Mouse (Mus musculus): ENCODE results near the gene Xpr1. TPM values are rescaled to one million over a fixed set of nuclear protein-coding genes. Genes with fewer than 3 reads are reported as not detected.

The Xpr1 gene
- polyA plus RNA-seq, 1 experiment from 2014 or later: 16.4 TPM

DNA sequence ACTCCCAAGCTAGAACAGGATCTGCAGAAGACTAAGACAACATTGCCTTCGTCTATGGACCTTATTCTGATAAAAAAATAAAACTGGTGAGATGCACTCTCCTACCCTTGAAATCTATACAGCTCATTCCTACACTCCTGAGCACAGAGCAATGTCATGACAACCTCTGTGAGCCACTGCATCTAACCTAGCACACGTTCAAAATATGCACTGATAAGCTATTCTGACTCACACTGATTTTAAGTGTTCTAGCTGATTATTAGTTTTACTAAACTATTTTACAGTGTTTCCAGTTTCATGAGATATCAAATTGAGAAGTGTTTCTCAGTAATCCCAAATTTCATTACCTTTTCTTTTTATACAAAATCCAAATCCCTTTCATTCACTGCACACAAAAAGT, 23.2 kb downstream of the Xpr1 start:
- no peak overlapping the region for H3K4me2 ChIP-seq (ENCODE audit: low read depth, low read length, severe bottlenecking)
- 82% methylated on average over 2 of the region's 2 CpGs for whole genome bisulfite sequencing
- H3K27ac ChIP-seq (ENCODE audit: low read depth, low read length): no peak overlapping the region
- H3K9me3 ChIP-seq (ENCODE audit: control insufficient read depth, low read length): no peaks in the 10 kb centered on the region
- ATAC-seq (replicated peaks; ENCODE audit: low FRiP score) (no peak), DNase-seq (ENCODE audit: low spot score) (no peak)
- H3K36me3 ChIP-seq (ENCODE audit: control insufficient read depth, insufficient read depth, low read length): no peaks in the 10 kb centered on the region
- H3K27me3 ChIP-seq (ENCODE audit: control insufficient read depth, insufficient read depth, low read length): no peaks in the 10 kb centered on the region
- H3K9ac ChIP-seq (ENCODE audit: low read length): no peak overlapping the region
- no peak overlapping the region for H3K4me3 ChIP-seq (ENCODE audit: low read depth, low read length)
- peaks cover 8% of the 10 kb centered on the region; the same call in 1 of the 2 replicates for H3K4me1 ChIP-seq (replicated peaks; ENCODE audit: control insufficient read depth, insufficient read depth, low read length)

- Histone ChIP-seq H3K27ac (ENCODE audit: low read depth, low read length) (no peak overlapping the region), H3K27me3 (ENCODE audit: control insufficient read depth, insufficient read depth, low read length) (no peaks in the 10 kb centered on the region), H3K4me2 (ENCODE audit: low read depth, low read length, severe bottlenecking) (no peak overlapping the region), H3K4me1 (replicated peaks; ENCODE audit: control insufficient read depth, insufficient read depth, low read length) (peaks cover 8% of the 10 kb centered on the region; the same call in 1 of the 2 replicates), H3K9ac (ENCODE audit: low read length) (no peak overlapping the region), H3K4me3 (ENCODE audit: low read depth, low read length) (no peak overlapping the region), H3K36me3 (ENCODE audit: control insufficient read depth, insufficient read depth, low read length) (no peaks in the 10 kb centered on the region), H3K9me3 (ENCODE audit: control insufficient read depth, low read length) (no peaks in the 10 kb centered on the region)
- 95% methylated on average over 7 of the region's 7 CpGs for WGBS
- ATAC-seq (replicated peaks; ENCODE audit: low FRiP score): no peak
- DNase-seq (ENCODE audit: low spot score): no peak
Measured at GRCm38 (mm10) chr1:155392825-155393224, 24.4 kb downstream of the Xpr1 start.

DNA sequence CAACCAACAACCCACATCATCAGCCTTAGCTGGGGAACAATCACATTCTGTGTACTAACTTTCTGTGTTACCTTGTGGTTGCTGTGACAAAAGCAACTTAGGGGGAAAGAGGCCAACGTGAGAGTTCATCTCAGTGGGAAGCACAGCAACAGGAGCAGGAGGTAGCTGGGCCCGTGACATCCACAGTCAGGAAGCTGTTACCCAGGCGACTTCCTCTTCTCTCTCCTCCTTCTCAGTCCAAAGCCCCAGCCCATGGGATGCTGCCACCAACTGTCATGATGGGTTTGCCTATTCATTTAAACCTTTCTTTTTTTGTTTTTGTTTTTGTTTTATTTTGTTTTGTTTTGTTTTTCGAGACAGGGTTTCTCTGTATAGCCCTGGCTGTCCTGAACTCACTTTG, 25.7 kb downstream of the Xpr1 start:
- no peaks in the 10 kb centered on the region for H3K27me3 ChIP-seq (ENCODE audit: control insufficient read depth, insufficient read depth, low read length)
- no peaks in the 10 kb centered on the region for H3K9me3 ChIP-seq (ENCODE audit: control insufficient read depth, low read length)
- DNase-seq (ENCODE audit: low spot score) (no peak), ATAC-seq (replicated peaks; ENCODE audit: low FRiP score) (no peak)
- 49% methylated on average over 4 of the region's 4 CpGs for WGBS
- no peak overlapping the region for H3K4me3 ChIP-seq (ENCODE audit: low read depth, low read length)
- no peaks in the 10 kb centered on the region for H3K36me3 ChIP-seq (ENCODE audit: control insufficient read depth, insufficient read depth, low read length)
- no peak overlapping the region for H3K9ac ChIP-seq (ENCODE audit: low read length)
- H3K4me2 ChIP-seq (ENCODE audit: low read depth, low read length, severe bottlenecking): no peak overlapping the region
- H3K4me1 ChIP-seq (replicated peaks; ENCODE audit: control insufficient read depth, insufficient read depth, low read length): peaks cover 8% of the 10 kb centered on the region; the same call in 1 of the 2 replicates
- H3K27ac ChIP-seq (ENCODE audit: low read depth, low read length): 0 out of 2 replicates have a peak overlapping the region, but pooled peaks have one; percentile 25

DNA sequence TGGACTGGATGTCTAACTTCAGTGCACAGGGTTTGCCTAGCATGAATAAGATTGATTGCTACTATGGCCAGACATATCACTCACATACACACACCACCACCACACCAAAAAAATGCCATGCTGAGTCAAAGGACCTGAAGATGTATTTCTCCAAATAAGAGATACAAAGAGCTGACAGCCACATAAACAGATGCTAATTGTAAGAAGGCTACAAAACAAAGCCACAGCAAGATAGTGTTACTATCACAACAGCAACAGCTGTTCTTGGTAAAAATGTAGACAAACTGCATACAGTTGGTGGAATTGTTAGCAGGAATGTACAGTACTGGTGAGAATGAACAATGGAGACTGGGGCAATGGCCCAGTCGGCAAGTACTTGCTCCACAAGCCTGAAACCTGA, 28.8 kb downstream of the Xpr1 start:
- DNase-seq (ENCODE audit: low spot score) (no peak), ATAC-seq (replicated peaks; ENCODE audit: low FRiP score) (no peak)
- Histone ChIP-seq H3K36me3 (ENCODE audit: control insufficient read depth, insufficient read depth, low read length) (no peaks in the 10 kb centered on the region), H3K27me3 (ENCODE audit: control insufficient read depth, insufficient read depth, low read length) (no peaks in the 10 kb centered on the region), H3K9me3 (ENCODE audit: control insufficient read depth, low read length) (no peaks in the 10 kb centered on the region), H3K4me1 (replicated peaks; ENCODE audit: control insufficient read depth, insufficient read depth, low read length) (peaks cover 8% of the 10 kb centered on the region; the same call in 1 of the 2 replicates), H3K27ac (ENCODE audit: low read depth, low read length) (no peak overlapping the region), H3K4me2 (ENCODE audit: low read depth, low read length, severe bottlenecking) (no peak overlapping the region), H3K4me3 (ENCODE audit: low read depth, low read length) (no peak overlapping the region), H3K9ac (ENCODE audit: low read length) (no peak overlapping the region)
- WGBS: 43% methylated on average over 1 of the region's 1 CpGs

DNA sequence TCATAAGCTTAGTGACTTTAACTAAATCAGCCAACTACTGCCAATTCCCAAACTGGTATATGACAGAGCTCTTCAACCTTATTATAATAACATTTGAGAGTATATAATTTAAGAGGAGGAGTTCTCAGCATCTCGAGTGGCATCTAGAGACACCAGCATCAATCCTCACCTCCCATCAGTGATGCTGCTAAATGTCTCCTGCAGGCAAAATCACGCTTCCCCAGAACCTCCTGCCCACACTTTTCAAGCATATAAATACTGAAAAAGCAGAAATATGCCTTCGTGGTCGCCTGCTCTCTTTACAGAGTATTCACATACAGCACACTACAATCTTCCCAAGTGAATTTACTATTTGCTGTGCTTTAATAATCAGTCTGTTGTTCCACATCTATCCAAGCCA, 30.7 kb downstream of the Xpr1 start:
- H3K4me3 ChIP-seq (ENCODE audit: low read depth, low read length): no peak overlapping the region
- H3K4me1 ChIP-seq (replicated peaks; ENCODE audit: control insufficient read depth, insufficient read depth, low read length): peaks cover 8% of the 10 kb centered on the region; the same call in 1 of the 2 replicates
- H3K4me2 ChIP-seq (ENCODE audit: low read depth, low read length, severe bottlenecking): no peak overlapping the region
- H3K27me3 ChIP-seq (ENCODE audit: control insufficient read depth, insufficient read depth, low read length): no peaks in the 10 kb centered on the region
- DNase-seq (ENCODE audit: low spot score) (no peak), ATAC-seq (replicated peaks; ENCODE audit: low FRiP score) (no peak)
- no peak overlapping the region for H3K27ac ChIP-seq (ENCODE audit: low read depth, low read length)
- no peak overlapping the region for H3K9ac ChIP-seq (ENCODE audit: low read length)
- H3K36me3 ChIP-seq (ENCODE audit: control insufficient read depth, insufficient read depth, low read length): no peaks in the 10 kb centered on the region
- WGBS: 90% methylated on average over 4 of the region's 4 CpGs
- H3K9me3 ChIP-seq (ENCODE audit: control insufficient read depth, low read length): no peaks in the 10 kb centered on the region

- Histone ChIP-seq H3K27me3 (ENCODE audit: control insufficient read depth, insufficient read depth, low read length) (no peaks in the 10 kb centered on the region), H3K27ac (ENCODE audit: low read depth, low read length) (no peak overlapping the region), H3K4me3 (ENCODE audit: low read depth, low read length) (no peak overlapping the region), H3K9ac (ENCODE audit: low read length) (no peak overlapping the region), H3K4me2 (ENCODE audit: low read depth, low read length, severe bottlenecking) (no peak overlapping the region), H3K4me1 (replicated peaks; ENCODE audit: control insufficient read depth, insufficient read depth, low read length) (no peaks in the 10 kb centered on the region), H3K9me3 (ENCODE audit: control insufficient read depth, low read length) (no peaks in the 10 kb centered on the region), H3K36me3 (ENCODE audit: control insufficient read depth, insufficient read depth, low read length) (no peaks in the 10 kb centered on the region)
- WGBS: 95% methylated on average over 8 of the region's 8 CpGs
- no peak for DNase-seq (ENCODE audit: low spot score)
- no peak for ATAC-seq (replicated peaks; ENCODE audit: low FRiP score)
Measured at GRCm38 (mm10) chr1:155383319-155384302, 33.6 kb downstream of the Xpr1 start.

DNA sequence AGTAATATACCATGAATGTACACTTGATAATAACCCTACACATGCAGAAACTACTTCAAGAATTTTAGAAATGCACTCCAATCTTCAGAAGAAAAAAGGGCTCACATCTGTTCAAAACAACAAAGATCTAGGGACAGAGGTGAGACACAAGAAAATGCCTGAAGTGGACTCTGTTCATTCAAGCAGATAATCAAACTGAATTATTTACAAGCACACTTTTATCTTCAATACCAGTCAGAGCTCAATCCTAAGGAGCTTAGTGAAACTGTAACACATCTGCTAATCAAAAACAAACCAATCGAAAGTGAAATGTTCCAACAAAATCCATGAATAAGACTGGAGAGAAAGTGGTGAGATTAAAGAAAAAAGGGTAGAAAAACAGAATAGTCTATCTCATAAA, 35.3 kb downstream of the Xpr1 start:
- Histone ChIP-seq H3K4me2 (ENCODE audit: low read depth, low read length, severe bottlenecking) (no peak overlapping the region), H3K4me1 (replicated peaks; ENCODE audit: control insufficient read depth, insufficient read depth, low read length) (no peaks in the 10 kb centered on the region), H3K9me3 (ENCODE audit: control insufficient read depth, low read length) (no peaks in the 10 kb centered on the region), H3K27ac (ENCODE audit: low read depth, low read length) (no peak overlapping the region), H3K4me3 (ENCODE audit: low read depth, low read length) (no peak overlapping the region), H3K36me3 (ENCODE audit: control insufficient read depth, insufficient read depth, low read length) (no peaks in the 10 kb centered on the region), H3K27me3 (ENCODE audit: control insufficient read depth, insufficient read depth, low read length) (no peaks in the 10 kb centered on the region), H3K9ac (ENCODE audit: low read length) (no peak overlapping the region)
- ATAC-seq (replicated peaks; ENCODE audit: low FRiP score) (no peak), DNase-seq (ENCODE audit: low spot score) (no peak)
- whole genome bisulfite sequencing: 38% methylated on average over 1 of the region's 1 CpGs

DNA sequence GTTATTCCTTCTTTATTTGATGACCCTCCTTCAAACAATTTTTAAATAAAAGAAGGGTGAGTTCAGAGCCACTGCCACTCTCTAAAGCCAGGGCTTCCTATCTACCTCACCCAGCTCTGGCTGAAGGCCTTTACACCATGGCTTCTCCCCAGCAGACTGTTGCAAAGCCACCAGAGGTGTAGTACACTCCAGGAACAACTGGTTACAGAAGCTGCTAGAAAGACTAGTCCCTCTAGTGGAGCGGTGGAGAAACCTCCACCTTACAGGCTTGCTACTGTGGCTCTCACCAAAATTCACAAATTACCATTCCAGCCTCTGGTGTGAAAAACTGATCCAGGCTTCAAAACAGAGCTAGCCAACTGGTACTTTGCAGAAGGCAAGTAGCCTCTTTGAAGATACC, 37.9 kb downstream of the Xpr1 start:
- Histone ChIP-seq H3K36me3 (ENCODE audit: control insufficient read depth, insufficient read depth, low read length) (no peaks in the 10 kb centered on the region), H3K4me2 (ENCODE audit: low read depth, low read length, severe bottlenecking) (no peak overlapping the region), H3K27me3 (ENCODE audit: control insufficient read depth, insufficient read depth, low read length) (no peaks in the 10 kb centered on the region), H3K9ac (ENCODE audit: low read length) (no peak overlapping the region), H3K4me1 (replicated peaks; ENCODE audit: control insufficient read depth, insufficient read depth, low read length) (no peaks in the 10 kb centered on the region), H3K9me3 (ENCODE audit: control insufficient read depth, low read length) (no peaks in the 10 kb centered on the region), H3K4me3 (ENCODE audit: low read depth, low read length) (no peak overlapping the region), H3K27ac (ENCODE audit: low read depth, low read length) (no peak overlapping the region)
- 90% methylated on average over 1 of the region's 1 CpGs for WGBS
- DNase-seq (ENCODE audit: low spot score) (no peak), ATAC-seq (replicated peaks; ENCODE audit: low FRiP score) (no peak)

DNA sequence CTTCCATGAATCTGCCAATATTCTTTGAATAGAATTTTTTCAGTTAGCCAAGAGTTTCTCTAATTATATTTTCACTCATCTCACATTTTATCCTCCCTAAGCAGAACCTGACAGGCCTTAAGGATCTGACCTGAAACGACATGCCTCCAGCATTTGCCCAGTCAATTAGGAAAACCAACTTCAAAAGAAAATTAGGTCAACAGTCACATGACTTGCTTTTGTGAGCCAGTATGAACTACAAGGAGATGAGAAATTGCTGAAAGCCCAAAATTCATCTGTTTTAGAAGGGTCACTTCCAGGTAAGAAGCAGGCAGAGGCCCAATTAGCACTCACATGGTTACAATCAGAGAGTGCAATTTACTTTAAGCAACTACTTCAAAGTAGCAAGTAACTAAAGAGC, 44.4 kb downstream of the Xpr1 start:
- no peak for ATAC-seq (replicated peaks; ENCODE audit: low FRiP score)
- Histone ChIP-seq H3K4me1 (replicated peaks; ENCODE audit: control insufficient read depth, insufficient read depth, low read length) (0 out of 2 replicates have a peak, but pooled peaks cover 2% of the 10 kb centered on the region), H3K27me3 (ENCODE audit: control insufficient read depth, insufficient read depth, low read length) (no peaks in the 10 kb centered on the region), H3K27ac (ENCODE audit: low read depth, low read length) (no peak overlapping the region), H3K4me2 (ENCODE audit: low read depth, low read length, severe bottlenecking) (no peak overlapping the region), H3K9me3 (ENCODE audit: control insufficient read depth, low read length) (no peaks in the 10 kb centered on the region), H3K4me3 (ENCODE audit: low read depth, low read length) (no peak overlapping the region), H3K9ac (ENCODE audit: low read length) (no peak overlapping the region), H3K36me3 (ENCODE audit: control insufficient read depth, insufficient read depth, low read length) (no peaks in the 10 kb centered on the region)
- no peak for DNase-seq (ENCODE audit: low spot score)
- 45% methylated on average over 1 of the region's 1 CpGs for WGBS
